Mouse (Mus musculus) Muller cell, postnatal 12 days (primary cell): ENCODE results near the gene Mafk.
A peak's percentile ranks its signal among the peaks of the same experiment; 100 is the strongest.

Source experiments
- DNase-seq: peaks from one replicate; pipeline ENCODE4 v3.0.0-alpha.2; 2015; ENCODE audit errors: inconsistent ontology term

Mafk gene

GRCm38 (mm10) chr5:139818801-139819200, 27.5 kb downstream of the Mafk start:
- no peak for DNase-seq

GRCm38 (mm10) chr5:139819538-139820181, 28.3 kb downstream of the Mafk start, which contains the start of gene Tmem184a:
Gene Tmem184a (minus strand): TSS chr5:139819917.
- no peak for DNase-seq

- DNase-seq: no peak
Measured at GRCm38 (mm10) chr5:139821466-139822459, 30.4 kb downstream of the Mafk start.

- DNase-seq: no peak
Measured at GRCm38 (mm10) chr5:139824531-139824930, 33.2 kb downstream of the Mafk start.

GRCm38 (mm10) chr5:139825947-139826346, 34.6 kb downstream of the Mafk start:
- no peak for DNase-seq

GRCm38 (mm10) chr5:139826357-139827055, 35.2 kb downstream of the Mafk start, which contains the start of the genes Gm26938 and Psmg3:
Gene Gm26938 (minus strand): TSS chr5:139826407.
Gene Psmg3 (minus strand): TSS chr5:139826885.
- DNase-seq: peak; percentile 94

GRCm38 (mm10) chr5:139827593-139827992, 36.3 kb downstream of the Mafk start:
- no peak for DNase-seq

- DNase-seq: no peak
Measured at GRCm38 (mm10) chr5:139829384-139829783, 38.1 kb downstream of the Mafk start.

- no peak for DNase-seq
Measured at GRCm38 (mm10) chr5:139830734-139831133, 39.4 kb downstream of the Mafk start.

- DNase-seq: no peak
Measured at GRCm38 (mm10) chr5:139832125-139832524, 40.8 kb downstream of the Mafk start.

- no peak for DNase-seq
Measured at GRCm38 (mm10) chr5:139835706-139836105, 44.4 kb downstream of the Mafk start.

GRCm38 (mm10) chr5:139838476-139838892, 47.2 kb downstream of the Mafk start:
- DNase-seq: peak; percentile 52

GRCm38 (mm10) chr5:139839142-139839541, 47.8 kb downstream of the Mafk start:
- DNase-seq: no peak

GRCm38 (mm10) chr5:139849626-139850320, 58.5 kb downstream of the Mafk start:
- peak; percentile 40 for DNase-seq
